Mouse (Mus musculus) megakaryocyte, embryonic 14.5 days (primary cell): ENCODE measurements around the gene St5. TPM values are rescaled to one million over a fixed set of nuclear protein-coding genes. Genes with fewer than 3 reads are reported as not detected.

Experiments
- H3K27me3 ChIP-seq: replicated peaks from 2 replicates; pipeline ENCODE3; 2012; ENCODE audit warnings: inconsistent platforms
- H3K36me3 ChIP-seq: replicated peaks from 2 replicates; pipeline ENCODE3; 2012; ENCODE audit warnings: low read length, inconsistent platforms, mixed read lengths
- H3K4me1 ChIP-seq: 2 replicates; pipeline ENCODE4 v1.6.1; 2012; ENCODE audit warnings: inconsistent platforms
- H3K4me3 ChIP-seq: replicated peaks from 2 replicates; pipeline ENCODE3; 2012; ENCODE audit warnings: moderate library complexity, mild to moderate bottlenecking, inconsistent platforms
- H3K9me3 ChIP-seq: 2 replicates; pipeline ENCODE4 v1.6.1; 2012; ENCODE audit warnings: inconsistent platforms
- FLI1 ChIP-seq: IDR thresholded peaks from 2 replicates; pipeline ENCODE4 v1.6.1; 2012; ENCODE audit warnings: low read length, inconsistent platforms, mixed read lengths
- GATA1 ChIP-seq: IDR thresholded peaks from 3 replicates; pipeline ENCODE4 v1.6.1; 2012; ENCODE audit warnings: mixed read lengths, low read length, inconsistent platforms, borderline replicate concordance
- polyA plus RNA-seq: library from polyadenylated mRNA; stranded (reverse); fragments of >175 nt; gene quantifications from 2 replicates; pipeline ENCODE4 v1.2.3, GENCODE M21; 2012; ENCODE audit warnings: low replicate concordance; ENCODE audit not compliant: insufficient read depth

The St5 gene
- polyA plus RNA-seq, 1 experiment = 1.1 TPM

- Histone ChIP-seq H3K27me3 (no peaks in the 10 kb centered on the region), H3K36me3 (no peaks in the 10 kb centered on the region), H3K4me1 (peaks cover 44% of the 10 kb centered on the region), H3K4me3 (peak overlapping the region; percentile 35), H3K9me3 (no peaks in the 10 kb centered on the region)
- TF ChIP-seq FLI1 (no peak), GATA1 (no peak)
Observed at GRCm38 (mm10) chr7:109579585-109580307, 123.7 kb downstream of the St5 start.

- no peaks in the 10 kb centered on the region for H3K9me3 ChIP-seq
- TF ChIP-seq GATA1 = no peak
- no peak for TF ChIP-seq FLI1
- H3K36me3 ChIP-seq = peaks cover 1% of the 10 kb centered on the region
- H3K4me1 ChIP-seq = peaks cover 46% of the 10 kb centered on the region
- no peaks in the 10 kb centered on the region for H3K27me3 ChIP-seq
- peak overlapping the region; percentile 35 for H3K4me3 ChIP-seq
Observed at GRCm38 (mm10) chr7:109578880-109579584, 124.4 kb downstream of the St5 start.

- peaks cover 4% of the 10 kb centered on the region for H3K36me3 ChIP-seq
- peaks cover 1% of the 10 kb centered on the region for H3K27me3 ChIP-seq
- H3K4me3 ChIP-seq = no peak overlapping the region
- no peak for TF ChIP-seq GATA1
- TF ChIP-seq FLI1 = no peak
- peaks cover 44% of the 10 kb centered on the region for H3K4me1 ChIP-seq
- H3K9me3 ChIP-seq = no peaks in the 10 kb centered on the region
Observed at GRCm38 (mm10) chr7:109576321-109577314, 126.8 kb downstream of the St5 start.

- Histone ChIP-seq H3K9me3 (no peaks in the 10 kb centered on the region), H3K4me3 (no peak overlapping the region), H3K4me1 (peaks cover 48% of the 10 kb centered on the region), H3K27me3 (peaks cover 4% of the 10 kb centered on the region), H3K36me3 (peaks cover 4% of the 10 kb centered on the region)
- TF ChIP-seq FLI1 (no peak), GATA1 (no peak)
Observed at GRCm38 (mm10) chr7:109574166-109574565, 129.2 kb downstream of the St5 start.

GRCm38 (mm10) chr7:109568391-109568892 lies 135.0 kb downstream of the St5 start:
- H3K27me3 ChIP-seq = peaks cover 7% of the 10 kb centered on the region
- H3K9me3 ChIP-seq = peaks cover 13% of the 10 kb centered on the region
- no peak overlapping the region for H3K4me3 ChIP-seq
- no peak for TF ChIP-seq GATA1
- no peak for TF ChIP-seq FLI1
- H3K36me3 ChIP-seq = peaks cover 12% of the 10 kb centered on the region
- H3K4me1 ChIP-seq = peaks cover 40% of the 10 kb centered on the region

GRCm38 (mm10) chr7:109566841-109567768 lies 136.3 kb downstream of the St5 start:
- H3K27me3 ChIP-seq = peaks cover 6% of the 10 kb centered on the region
- H3K9me3 ChIP-seq = peaks cover 13% of the 10 kb centered on the region
- no peak overlapping the region for H3K4me3 ChIP-seq
- H3K36me3 ChIP-seq = peaks cover 12% of the 10 kb centered on the region
- TF ChIP-seq FLI1 = no peak
- no peak for TF ChIP-seq GATA1
- H3K4me1 ChIP-seq = peaks cover 51% of the 10 kb centered on the region

- no peak for TF ChIP-seq GATA1
- TF ChIP-seq FLI1 = no peak
- Histone ChIP-seq H3K27me3 (peaks cover 6% of the 10 kb centered on the region), H3K4me1 (peaks cover 54% of the 10 kb centered on the region), H3K9me3 (peaks cover 13% of the 10 kb centered on the region), H3K36me3 (peaks cover 12% of the 10 kb centered on the region), H3K4me3 (no peak overlapping the region)
Observed at GRCm38 (mm10) chr7:109566327-109566726, 137.1 kb downstream of the St5 start.

GRCm38 (mm10) chr7:109563775-109564362 lies 139.5 kb downstream of the St5 start:
- no peak for TF ChIP-seq GATA1
- no peak for TF ChIP-seq FLI1
- Histone ChIP-seq H3K4me3 (no peak overlapping the region), H3K9me3 (peaks cover 13% of the 10 kb centered on the region), H3K36me3 (peaks cover 12% of the 10 kb centered on the region), H3K27me3 (peaks cover 5% of the 10 kb centered on the region), H3K4me1 (peaks cover 33% of the 10 kb centered on the region)
